Mouse (Mus musculus): ENCODE data around the gene Txnrd1. TPM values are rescaled to one million over a fixed set of nuclear protein-coding genes. Genes with fewer than 3 reads are reported as not detected.

The Txnrd1 gene
- polyA plus RNA-seq, 2 experiments = 33.6 to 44.6 TPM

- WGBS (ENCODE audit: insufficient replicate concordance) = 56% methylated on average over 5 of the region's 5 CpGs
- ATAC-seq (ENCODE audit: insufficient read depth) (no peak), DNase-seq (ENCODE audit: low read depth in 3 of 3, low spot score in 3 of 3) (no peak)
Measured at GRCm38 (mm10) chr10:82800094-82800493, 33.7 kb upstream of the Txnrd1 start.

GRCm38 (mm10) chr10:82804396-82804795, 29.4 kb upstream of the Txnrd1 start:
- ATAC-seq (ENCODE audit: insufficient read depth) (no peak), DNase-seq (ENCODE audit: low read depth in 3 of 3, low spot score in 3 of 3) (no peak)
- Histone ChIP-seq H3K36me3 (replicated peaks; ENCODE audit: control insufficient read depth, insufficient read depth, low read depth) (no peaks in the 10 kb centered on the region), H3K4me3 (ENCODE audit: insufficient read depth in 1 of 2, low read depth in 2 of 2, low read length in 2 of 2) (no peak overlapping the region), H3K9me3 (ENCODE audit: control insufficient read depth, low read length) (no peaks in the 10 kb centered on the region), H3K4me2 (ENCODE audit: low read depth) (no peak overlapping the region), H3K27ac (no peak overlapping the region), H3K4me1 (replicated peaks; ENCODE audit: control insufficient read depth in 2 of 2, insufficient read depth in 2 of 2, low read length in 1 of 2) (peaks cover 0 to 11% of the 10 kb centered on the region in 2 experiments; a peak in 2 of 4 replicates), H3K9ac (replicated peaks) (no peak overlapping the region), H3K27me3 (ENCODE audit: control insufficient read depth, insufficient read depth, low read length) (no peaks in the 10 kb centered on the region)
- TF ChIP-seq CTCF (IDR thresholded peaks at IDR 0.05; ENCODE audit: low read depth) (no peak), EP300 (IDR thresholded peaks at IDR 0.05; ENCODE audit: low read depth) (no peak)
- WGBS (ENCODE audit: insufficient replicate concordance) = 47% methylated on average over 3 of the region's 3 CpGs

More at GRCm38 (mm10) chr10:82800094-82800493, 33.7 kb upstream of the Txnrd1 start:
- Histone ChIP-seq H3K36me3 (replicated peaks; ENCODE audit: control insufficient read depth, insufficient read depth, low read depth) (no peaks in the 10 kb centered on the region), H3K9ac (replicated peaks) (no peak overlapping the region), H3K4me1 (replicated peaks; ENCODE audit: control insufficient read depth in 2 of 2, insufficient read depth in 2 of 2, low read length in 1 of 2) (peaks cover 0 to 13% of the 10 kb centered on the region in 2 experiments; a peak in 3 of 4 replicates), H3K4me2 (ENCODE audit: low read depth) (no peak overlapping the region), H3K9me3 (ENCODE audit: control insufficient read depth, low read length) (no peaks in the 10 kb centered on the region), H3K27ac (no peak overlapping the region), H3K4me3 (ENCODE audit: insufficient read depth in 1 of 2, low read depth in 2 of 2, low read length in 2 of 2) (no peak overlapping the region), H3K27me3 (ENCODE audit: control insufficient read depth, insufficient read depth, low read length) (no peaks in the 10 kb centered on the region)
- no peak for TF ChIP-seq CTCF (IDR thresholded peaks at IDR 0.05; ENCODE audit: low read depth)

GRCm38 (mm10) chr10:82805111-82805510, 28.6 kb upstream of the Txnrd1 start:
- Histone ChIP-seq H3K27ac (no peak overlapping the region), H3K4me2 (ENCODE audit: low read depth) (no peak overlapping the region), H3K4me1 (replicated peaks; ENCODE audit: control insufficient read depth in 2 of 2, insufficient read depth in 2 of 2, low read length in 1 of 2) (peaks cover 0 to 11% of the 10 kb centered on the region in 2 experiments; a peak in 2 of 4 replicates), H3K9ac (replicated peaks) (no peak overlapping the region), H3K27me3 (ENCODE audit: control insufficient read depth, insufficient read depth, low read length) (no peaks in the 10 kb centered on the region), H3K9me3 (ENCODE audit: control insufficient read depth, low read length) (no peaks in the 10 kb centered on the region), H3K36me3 (replicated peaks; ENCODE audit: control insufficient read depth, insufficient read depth, low read depth) (no peaks in the 10 kb centered on the region), H3K4me3 (ENCODE audit: insufficient read depth in 1 of 2, low read depth in 2 of 2, low read length in 2 of 2) (no peak overlapping the region)
- TF ChIP-seq CTCF (IDR thresholded peaks at IDR 0.05; ENCODE audit: low read depth) = no peak
- TF ChIP-seq EP300 (IDR thresholded peaks at IDR 0.05; ENCODE audit: low read depth) = no peak
- 57% methylated on average over 6 of the region's 6 CpGs for WGBS (ENCODE audit: insufficient replicate concordance)
- ATAC-seq (ENCODE audit: insufficient read depth) (no peak), DNase-seq (ENCODE audit: low read depth in 3 of 3, low spot score in 3 of 3) (no peak)

GRCm38 (mm10) chr10:82806414-82806813, 27.3 kb upstream of the Txnrd1 start:
- Histone ChIP-seq H3K4me1 (replicated peaks; ENCODE audit: control insufficient read depth in 2 of 2, insufficient read depth in 2 of 2, low read length in 1 of 2) (peaks cover 0 to 11% of the 10 kb centered on the region in 2 experiments; a peak in 2 of 4 replicates), H3K36me3 (replicated peaks; ENCODE audit: control insufficient read depth, insufficient read depth, low read depth) (no peaks in the 10 kb centered on the region), H3K4me3 (ENCODE audit: insufficient read depth in 1 of 2, low read depth in 2 of 2, low read length in 2 of 2) (no peak overlapping the region), H3K9me3 (ENCODE audit: control insufficient read depth, low read length) (no peaks in the 10 kb centered on the region), H3K27ac (no peak overlapping the region), H3K27me3 (ENCODE audit: control insufficient read depth, insufficient read depth, low read length) (no peaks in the 10 kb centered on the region), H3K4me2 (ENCODE audit: low read depth) (no peak overlapping the region), H3K9ac (replicated peaks) (no peak overlapping the region)
- WGBS (ENCODE audit: insufficient replicate concordance) = 68% methylated on average over 8 of the region's 8 CpGs
- ATAC-seq (ENCODE audit: insufficient read depth) (no peak), DNase-seq (ENCODE audit: low read depth in 3 of 3, low spot score in 3 of 3) (no peak)
- TF ChIP-seq EP300 (IDR thresholded peaks at IDR 0.05; ENCODE audit: low read depth) (no peak), CTCF (IDR thresholded peaks at IDR 0.05; ENCODE audit: low read depth) (no peak)

GRCm38 (mm10) chr10:82807238-82807637, 26.5 kb upstream of the Txnrd1 start:
- H3K9me3 ChIP-seq (ENCODE audit: control insufficient read depth, low read length) = no peaks in the 10 kb centered on the region
- no peak overlapping the region for H3K27ac ChIP-seq
- DNase-seq (ENCODE audit: low read depth in 3 of 3, low spot score in 3 of 3) (no peak), ATAC-seq (ENCODE audit: insufficient read depth) (no peak)
- 64% methylated on average over 7 of the region's 7 CpGs for WGBS (ENCODE audit: insufficient replicate concordance)
- H3K4me1 ChIP-seq (replicated peaks; ENCODE audit: control insufficient read depth in 2 of 2, insufficient read depth in 2 of 2, low read length in 1 of 2) = peaks cover 0 to 11% of the 10 kb centered on the region in 2 experiments; a peak in 2 of 4 replicates
- H3K9ac ChIP-seq (replicated peaks) = no peak overlapping the region
- no peak overlapping the region for H3K4me3 ChIP-seq (ENCODE audit: insufficient read depth in 1 of 2, low read depth in 2 of 2, low read length in 2 of 2)
- H3K27me3 ChIP-seq (ENCODE audit: control insufficient read depth, insufficient read depth, low read length) = no peaks in the 10 kb centered on the region
- no peak for TF ChIP-seq EP300 (IDR thresholded peaks at IDR 0.05; ENCODE audit: low read depth)
- no peak for TF ChIP-seq CTCF (IDR thresholded peaks at IDR 0.05; ENCODE audit: low read depth)
- H3K36me3 ChIP-seq (replicated peaks; ENCODE audit: control insufficient read depth, insufficient read depth, low read depth) = no peaks in the 10 kb centered on the region
- no peak overlapping the region for H3K4me2 ChIP-seq (ENCODE audit: low read depth)

All from liver, embryonic 14.5 days (tissue).